Mouse (Mus musculus): Measurements from ENCODE around the gene Prkcq.

Prkcq gene

GRCm38 (mm10) chr2:11216847-11217246, 44.9 kb downstream of the Prkcq start:
- in situ Hi-C loops (cut with MboI, MseI) = no loop called here

- in situ Hi-C loops (cut with MboI, MseI) = no loop called here
These were observed 46.2 kb downstream of the Prkcq start for GRCm38 (mm10) chr2:11218122-11218521.

DNA sequence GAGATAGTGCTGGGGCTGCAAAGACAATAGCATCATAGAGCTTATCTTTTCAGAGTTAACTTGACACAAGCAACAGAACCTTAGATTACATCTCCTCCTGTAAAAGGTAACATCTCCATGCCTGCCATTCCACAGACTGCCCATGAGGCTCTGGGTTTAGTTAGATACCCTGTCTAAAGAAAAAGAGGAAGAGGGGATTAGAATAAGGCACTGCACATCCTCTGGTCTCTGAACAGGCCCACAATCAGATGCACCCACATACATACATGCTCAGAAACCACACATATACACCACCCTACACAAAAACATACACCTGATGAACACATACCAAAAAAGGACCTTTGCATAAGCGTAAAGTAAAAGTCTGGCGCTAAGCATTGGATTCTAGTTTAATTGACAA, 47.4 kb downstream of the Prkcq start:
- in situ Hi-C loops (cut with MboI, MseI) = no loop called here

DNA sequence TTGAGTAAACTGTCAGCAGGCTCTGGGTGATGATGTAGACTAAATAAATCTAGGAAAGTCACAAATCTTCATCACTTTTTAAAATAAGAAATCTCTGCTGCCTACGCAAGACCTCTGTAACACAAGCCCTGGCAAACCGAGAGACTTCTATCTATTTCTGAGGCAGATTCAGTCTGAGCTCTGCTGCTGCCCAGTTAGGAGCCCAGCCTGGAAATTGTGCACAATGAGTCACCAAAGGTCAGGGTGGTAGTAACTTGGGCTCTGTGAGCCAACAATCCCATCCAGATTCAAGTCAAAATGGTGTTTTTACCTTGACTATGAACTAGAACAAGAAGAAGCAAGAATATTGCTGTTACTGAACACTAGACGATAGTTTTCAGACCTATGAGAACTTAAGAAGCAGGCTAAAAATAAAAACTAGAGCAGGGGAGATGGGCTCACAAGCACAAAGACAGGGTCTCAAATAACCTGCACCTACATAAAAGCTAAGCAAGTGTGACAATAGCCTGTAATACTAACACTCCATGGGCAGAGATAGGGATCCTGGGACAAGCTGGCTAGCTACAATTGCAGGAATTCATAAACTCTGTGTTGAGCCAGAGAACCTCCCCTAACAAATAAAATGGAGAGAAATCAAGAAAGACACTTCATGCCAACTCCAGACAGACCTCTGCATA, 53.0 kb downstream of the Prkcq start:
- in situ Hi-C loops (cut with MboI, MseI) = loop anchor here (10.0 kb wide), 1 partner anchor 110 kb away; no protein-coding TSS in a partner anchor

DNA sequence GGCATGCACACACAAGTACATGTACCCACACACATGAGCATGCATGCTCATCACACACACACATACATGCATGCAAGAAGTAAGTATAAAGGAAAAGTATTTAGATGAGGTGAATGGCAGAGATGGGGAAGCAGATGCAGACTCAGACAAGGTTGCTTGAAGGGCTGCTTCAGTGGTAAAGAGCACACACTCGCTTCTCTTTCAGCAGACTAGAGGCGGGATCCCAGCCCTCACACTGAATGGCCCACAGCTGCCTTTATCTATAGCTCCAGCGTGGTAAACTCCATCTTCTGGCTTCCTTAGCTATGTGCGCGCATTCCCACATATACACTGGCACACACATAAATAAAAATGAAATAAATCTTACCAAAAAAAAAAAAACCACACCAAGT, 53.6 kb downstream of the Prkcq start:
- in situ Hi-C loops (cut with MboI, MseI) = loop anchor here (10.0 kb wide), 1 partner anchor 111 kb away; no protein-coding TSS in a partner anchor

DNA sequence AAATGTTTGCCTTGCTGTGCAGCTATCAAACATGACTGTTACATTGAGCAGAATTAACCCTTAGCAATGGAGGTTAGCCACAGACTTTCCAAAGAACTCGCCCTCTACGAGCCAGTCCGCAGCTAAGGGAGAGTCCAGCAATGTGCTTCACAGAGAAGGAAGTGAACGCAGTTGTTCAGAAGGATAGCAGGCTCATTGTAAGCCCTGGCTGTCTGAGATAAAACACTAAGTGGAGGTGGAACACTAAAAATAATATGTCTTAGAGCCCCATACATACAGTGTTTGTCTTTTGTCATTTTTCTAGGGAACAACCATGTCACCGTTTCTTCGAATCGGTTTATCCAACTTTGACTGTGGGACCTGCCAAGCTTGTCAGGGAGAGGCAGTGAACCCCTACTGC, 54.6 kb downstream of the Prkcq start:
- in situ Hi-C loops (cut with MboI, MseI) = loop anchor here (10.0 kb wide), 1 partner anchor 112 kb away; no protein-coding TSS in a partner anchor

DNA sequence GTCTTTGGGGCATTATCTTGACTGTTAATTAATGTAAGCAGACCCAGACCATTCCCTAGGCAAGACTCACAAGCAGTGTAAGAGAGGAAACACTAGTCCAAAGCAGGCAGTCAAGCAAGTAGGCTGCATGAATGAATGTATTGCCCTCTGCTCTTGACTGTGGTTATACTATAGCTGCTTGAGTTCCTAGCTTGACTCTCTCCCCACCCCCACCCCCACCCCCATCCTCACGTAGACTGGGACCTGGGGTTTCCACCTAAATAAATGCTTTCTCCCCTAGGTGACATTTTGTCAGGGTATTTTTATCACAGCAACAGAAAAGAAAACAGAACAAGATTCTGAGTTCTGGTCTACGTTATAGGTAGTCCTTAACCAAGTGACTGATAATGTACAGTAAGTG, 57.2 kb downstream of the Prkcq start:
- in situ Hi-C loops (cut with MboI, MseI) = loop anchor here (10.0 kb wide), 1 partner anchor 114 kb away; no protein-coding TSS in a partner anchor

GRCm38 (mm10) chr2:11231118-11231517, 59.2 kb downstream of the Prkcq start:
- in situ Hi-C loops (cut with MboI, MseI) = no loop called here

DNA sequence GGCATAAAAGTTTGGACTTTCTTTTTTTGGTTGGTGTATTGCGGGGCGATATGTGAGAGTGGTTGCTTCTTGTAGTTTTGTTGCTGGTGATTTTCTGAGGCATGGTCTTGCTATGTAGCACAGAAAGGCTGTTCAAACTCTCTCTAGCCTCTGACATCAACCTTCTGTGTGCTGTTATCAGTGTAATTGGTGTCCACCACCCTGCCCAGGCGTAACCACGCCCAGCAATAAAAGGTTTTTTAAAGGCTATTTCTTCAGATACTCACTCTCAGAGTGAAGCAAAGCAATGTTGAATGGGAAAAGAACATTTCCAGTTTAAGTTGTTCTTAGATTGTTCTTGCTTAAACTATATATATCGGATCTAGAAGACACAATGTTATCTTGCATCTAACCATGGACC, 60.1 kb downstream of the Prkcq start:
- in situ Hi-C loops (cut with MboI, MseI) = no loop called here

GRCm38 (mm10) chr2:11238254-11238653, 66.3 kb downstream of the Prkcq start:
- in situ Hi-C loops (cut with MboI, MseI) = no loop called here

GRCm38 (mm10) chr2:11239523-11239922, 67.6 kb downstream of the Prkcq start:
- in situ Hi-C loops (cut with MboI, MseI) = no loop called here

GRCm38 (mm10) chr2:11245926-11246325, 74.0 kb downstream of the Prkcq start:
- in situ Hi-C loops (cut with MboI, MseI) = no loop called here

GRCm38 (mm10) chr2:11253945-11254344, 82.0 kb downstream of the Prkcq start:
- in situ Hi-C loops (cut with MboI, MseI) = no loop called here

DNA sequence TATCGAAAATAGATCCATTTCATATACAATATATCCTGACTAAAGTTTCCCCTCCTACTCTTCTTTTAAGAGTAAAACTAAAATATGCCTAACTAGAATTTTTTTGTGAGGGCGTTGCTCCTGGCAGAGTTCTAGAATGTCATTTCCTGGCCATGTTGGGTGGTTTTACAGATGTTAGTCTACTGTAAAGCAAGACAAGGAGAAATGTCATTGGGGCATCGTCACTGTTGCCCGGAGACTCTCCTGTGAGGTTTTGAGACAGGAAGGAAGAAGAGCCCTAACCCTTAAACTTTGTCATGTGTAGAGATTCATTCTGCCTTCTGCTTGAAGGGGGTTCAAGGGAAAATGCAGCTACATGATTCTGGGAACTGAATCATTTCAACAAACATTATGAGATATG, 82.5 kb downstream of the Prkcq start:
- in situ Hi-C loops (cut with MboI, MseI) = no loop called here

DNA sequence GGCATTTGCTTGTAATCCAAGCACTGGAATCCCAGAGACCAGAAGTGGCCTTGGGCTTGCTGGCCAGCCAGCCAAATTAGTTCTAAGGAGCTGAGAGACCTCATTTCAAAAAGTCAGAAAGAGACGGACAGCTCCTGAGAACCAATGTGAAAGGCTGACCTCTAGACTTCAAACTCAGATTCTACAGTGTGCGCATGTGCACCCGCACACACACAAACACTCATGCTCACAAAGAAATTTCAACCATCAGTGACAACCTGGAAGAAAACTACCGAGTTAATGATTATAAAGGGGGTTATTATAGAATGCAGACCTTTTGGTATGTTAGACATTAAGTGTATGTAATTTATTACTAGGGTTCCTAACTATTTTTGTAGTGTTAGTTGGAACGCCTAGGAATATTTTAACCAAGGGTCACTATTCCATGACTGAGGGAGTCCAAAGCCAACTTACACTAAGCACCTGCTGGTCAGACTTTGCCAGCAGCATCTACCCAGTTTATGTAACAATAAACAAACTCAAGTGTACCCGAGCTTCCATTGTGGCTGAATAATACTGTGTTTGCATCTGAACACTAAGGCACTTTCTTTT, 85.4 kb downstream of the Prkcq start:
- in situ Hi-C loops (cut with MboI, MseI) = no loop called here

DNA sequence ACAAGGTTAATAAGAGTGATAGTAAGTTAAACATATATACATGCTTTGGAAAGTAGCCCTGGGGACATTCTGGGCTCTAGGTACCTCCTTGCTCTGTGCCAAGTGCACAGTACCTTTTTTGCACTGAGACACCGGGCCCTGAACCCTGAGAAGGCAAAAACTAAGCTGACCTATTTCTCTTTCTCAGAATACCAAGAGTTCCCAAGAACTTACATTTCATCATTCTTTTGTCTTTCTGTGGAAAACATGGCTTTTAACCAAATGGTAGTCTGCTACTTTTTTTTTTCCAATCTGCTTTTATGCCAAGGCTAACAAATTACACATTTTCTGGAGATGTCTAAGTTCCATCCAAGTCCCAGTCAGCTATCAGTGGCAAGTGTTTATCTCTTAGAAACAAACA, 86.3 kb downstream of the Prkcq start:
- in situ Hi-C loops (cut with MboI, MseI) = no loop called here

- in situ Hi-C loops (cut with MboI, MseI) = no loop called here
These were observed 87.5 kb downstream of the Prkcq start for GRCm38 (mm10) chr2:11259361-11259760.

DNA sequence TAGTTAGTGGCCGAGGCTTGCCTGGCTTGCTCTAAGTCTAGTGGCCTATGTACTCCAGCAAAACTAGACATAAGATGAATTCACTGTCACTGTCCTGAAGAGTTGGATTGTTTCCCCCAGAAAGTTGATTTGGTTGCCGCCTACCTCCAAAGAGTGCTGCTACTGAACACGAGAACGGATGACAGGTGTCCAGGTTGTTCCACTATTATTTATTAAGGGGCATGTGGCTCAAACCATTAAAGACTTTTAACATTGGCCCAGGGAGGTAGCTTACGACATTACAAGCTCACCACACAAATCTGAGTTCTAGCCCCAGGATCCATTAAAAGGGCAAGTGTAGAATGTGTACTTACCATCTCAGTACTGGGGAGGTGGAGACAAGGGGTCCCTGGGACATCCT, 92.9 kb downstream of the Prkcq start:
- in situ Hi-C loops (cut with MboI, MseI) = loop anchor here (5.0 kb wide), 2 partner anchors 63 to 153 kb away; no protein-coding TSS in a partner anchor

- in situ Hi-C loops (cut with MboI, MseI) = loop anchor here (5.0 kb wide), 2 partner anchors 63 to 153 kb away; no protein-coding TSS in a partner anchor
These were observed 93.5 kb downstream of the Prkcq start for GRCm38 (mm10) chr2:11265455-11265854.

DNA sequence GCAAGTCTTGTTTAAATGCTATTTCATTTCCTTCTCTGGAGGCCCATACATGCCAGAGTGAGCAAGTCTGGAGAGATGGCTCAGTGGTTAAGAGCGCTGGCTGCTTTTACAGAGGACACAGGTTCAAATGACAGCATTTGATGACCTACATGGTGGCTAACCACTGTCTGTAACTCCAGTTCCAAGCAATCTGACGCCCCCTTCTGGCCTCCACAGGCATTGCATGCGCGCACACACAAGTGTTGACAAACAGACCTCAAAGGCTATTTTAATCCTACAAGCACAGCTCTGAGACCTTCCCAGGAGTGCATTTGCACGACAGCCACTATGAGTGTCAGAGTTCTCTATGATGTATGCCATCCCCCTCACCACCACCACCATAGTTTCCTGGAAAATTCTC, 94.4 kb downstream of the Prkcq start:
- in situ Hi-C loops (cut with MboI, MseI) = loop anchor here (5.0 kb wide), 2 partner anchors 64 to 154 kb away; no protein-coding TSS in a partner anchor

- in situ Hi-C loops (cut with MboI, MseI) = no loop called here
These were observed 107.1 kb downstream of the Prkcq start for GRCm38 (mm10) chr2:11278965-11279364.

DNA sequence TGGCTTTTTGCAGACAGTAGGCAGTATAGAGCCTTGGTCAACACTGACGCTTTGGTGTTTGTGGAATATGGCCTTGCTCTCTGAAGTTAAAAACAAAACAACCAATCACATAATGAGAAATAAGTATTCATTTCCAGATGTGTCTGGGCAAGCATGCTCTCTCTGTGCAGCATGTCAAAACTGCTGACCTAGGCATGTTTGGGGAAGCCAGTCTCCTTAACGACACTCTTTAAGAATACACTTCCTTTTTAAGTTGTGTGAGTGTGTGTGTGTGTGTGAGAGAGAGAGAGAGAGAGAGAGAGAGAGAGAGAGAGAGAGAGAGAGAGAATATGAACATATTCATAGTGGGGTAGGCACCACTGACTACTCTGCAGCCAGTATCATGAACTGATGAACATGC, 108.3 kb downstream of the Prkcq start:
- in situ Hi-C loops (cut with MboI, MseI) = no loop called here

- in situ Hi-C loops (cut with MboI, MseI) = no loop called here
These were observed 116.1 kb downstream of the Prkcq start for GRCm38 (mm10) chr2:11287834-11288530.
